ENCODE assay signal across 8 mouse cellular contexts in genomic region chr10:128805092-128806000, GRCm38 (mm10). TPM values are rescaled to one million over a fixed set of nuclear protein-coding genes. Genes with fewer than 3 reads are reported as not detected.
DNase-seq lines count a peak whose midpoint lies in the region; ATAC-seq and TF ChIP-seq lines count a peak whose summit lies in the region.

No protein-coding gene starts in this region.

- H3K27me3 ChIP-seq in hindbrain, postnatal 0 days (ENCODE audit: insufficient read depth, low read length) = no peaks in the 10 kb centered on the region
- no peaks in the 10 kb centered on the region for H3K27me3 ChIP-seq in megakaryocyte, embryonic 14.5 days (replicated peaks)

- H3K4me1 ChIP-seq in hindbrain, postnatal 0 days (ENCODE audit: insufficient read depth, low read length) = peaks cover 41% of the 10 kb centered on the region
- peaks cover 66% of the 10 kb centered on the region for H3K4me1 ChIP-seq in megakaryocyte, embryonic 14.5 days

- peak overlapping the region; percentile 92 for H3K4me2 ChIP-seq in hindbrain, postnatal 0 days (ENCODE audit: low read depth, low read length)

- WGBS in hindbrain, postnatal 0 days = under 1% methylated on average over 63 of the region's 70 CpGs

- peak overlapping the region; percentile 98 for H3K27ac ChIP-seq in hindbrain, postnatal 0 days
- peak overlapping the region; percentile 97 for H3K27ac ChIP-seq in left cerebral cortex, adult 2 months

- intact Hi-C loops in left cerebral cortex, adult 2 months (cut with DNase I) = no loop called here

- ATAC-seq in hindbrain, postnatal 0 days = peak; percentile 94

- H3K9me3 ChIP-seq in hindbrain, postnatal 0 days (ENCODE audit: low read length) = no peaks in the 10 kb centered on the region
- H3K9me3 ChIP-seq in megakaryocyte, embryonic 14.5 days = no peaks in the 10 kb centered on the region

- peak overlapping the region; percentile 86 for H3K9ac ChIP-seq in hindbrain, postnatal 0 days (replicated peaks; ENCODE audit: low read length)

- TF ChIP-seq CTCF in hindbrain, postnatal 0 days (IDR thresholded peaks at IDR 0.05; ENCODE audit: low read depth) = peak; percentile 46
- TF ChIP-seq CTCF in left cerebral cortex, adult 2 months (IDR thresholded peaks at IDR 0.05) = peak; percentile 15

- H3K4me3 ChIP-seq in hindbrain, postnatal 0 days (ENCODE audit: low read length) = peak overlapping the region; percentile 84
- H3K4me3 ChIP-seq in left cerebral cortex, adult 2 months = peak overlapping the region; percentile 86
- peak overlapping the region; percentile 100 for H3K4me3 ChIP-seq in megakaryocyte, embryonic 14.5 days (replicated peaks)

- peaks cover 2% of the 10 kb centered on the region; the same call in 1 of the 2 replicates for H3K36me3 ChIP-seq in hindbrain, postnatal 0 days (ENCODE audit: insufficient read depth, low read length)
- peaks cover 68% of the 10 kb centered on the region for H3K36me3 ChIP-seq in megakaryocyte, embryonic 14.5 days (replicated peaks; ENCODE audit: low read length)

- DNase-seq in WW6 (ENCODE audit: low read depth, low spot score) = peak; percentile 89
- peak; percentile 86 to 94 for DNase-seq in cerebellum, postnatal 4 days (ENCODE audit: low spot score in 2 of 2)
- DNase-seq in gastrocnemius, adult 18-20 months (ENCODE audit: low spot score) = peak; percentile 96
- DNase-seq in hindbrain, postnatal 0 days (ENCODE audit: low spot score) = peak; percentile 99
- peak; percentile 91 to 94 for DNase-seq in left cerebral cortex, adult 2 months (ENCODE audit: extremely low spot score in 1 of 2, low spot score in 2 of 2)
- DNase-seq in right cerebral cortex, postnatal 10 days (ENCODE audit: low spot score in 2 of 2) = peak; percentile 97 to 98
- DNase-seq in urinary bladder, postnatal 25 days (ENCODE audit: low spot score) = peak; percentile 92

RNA-seq across cellular contexts. Expression of gene Tmem198b, which starts 1.2 kb away (rescaled TPM):
- total RNA-seq in gastrocnemius, adult 18-20 months (2021) = 1 to 10 TPM; 2.1 to 2.3 TPM
- 26.5 and 27.3 TPM in 2 replicates for total RNA-seq in hindbrain, postnatal 0 days (2014; rRNA removed)
- polyA plus RNA-seq in hindbrain, postnatal 0 days (2015; fragmentation: Nextera tagmentation; extraction: Ambion mirVana) = 18.8 and 18.9 TPM in 2 replicates
- 10 to 100 TPM in 1 of 2 experiments, 1 to 10 TPM in 1; 7.9 to 10.3 TPM for total RNA-seq in left cerebral cortex, adult 2 months (2021)
- polyA plus RNA-seq in megakaryocyte, embryonic 14.5 days (2012; ENCODE audit: insufficient read depth, low replicate concordance) = 0.95 and 2.0 TPM in 2 replicates

RNA-seq across cellular contexts. Expression of gene Dnajc14, which starts 1.5 kb away (rescaled TPM):
- total RNA-seq in gastrocnemius, adult 18-20 months (2021) = 10 to 100 TPM; 20.8 to 25.4 TPM
- 28.6 and 30.9 TPM in 2 replicates for total RNA-seq in hindbrain, postnatal 0 days (2014; rRNA removed)
- polyA plus RNA-seq in hindbrain, postnatal 0 days (2015; fragmentation: Nextera tagmentation; extraction: Ambion mirVana) = 32.7 and 37.0 TPM in 2 replicates
- 10 to 100 TPM; 62.3 TPM for total RNA-seq in left cerebral cortex, adult 2 months (2021)
- 13.4 and 18.2 TPM in 2 replicates for polyA plus RNA-seq in megakaryocyte, embryonic 14.5 days (2012; ENCODE audit: insufficient read depth, low replicate concordance)

RNA-seq across cellular contexts. Expression of gene Sarnp, which starts 11.8 kb away (rescaled TPM):
- total RNA-seq in gastrocnemius, adult 18-20 months (2021) = 10 to 100 TPM; 26.1 to 30.7 TPM
- total RNA-seq in hindbrain, postnatal 0 days (2014; rRNA removed) = 19.4 and 24.3 TPM in 2 replicates
- 126 and 143 TPM in 2 replicates for polyA plus RNA-seq in hindbrain, postnatal 0 days (2015; fragmentation: Nextera tagmentation; extraction: Ambion mirVana)
- 10 to 100 TPM; 33.0 to 33.6 TPM for total RNA-seq in left cerebral cortex, adult 2 months (2021)
- 13.5 TPM in 1 of 2 replicates, not detected in the other for polyA plus RNA-seq in megakaryocyte, embryonic 14.5 days (2012; ENCODE audit: insufficient read depth, low replicate concordance)

RNA-seq across cellular contexts. Expression of gene Mmp19, which starts 14.6 kb away (rescaled TPM):
- total RNA-seq in gastrocnemius, adult 18-20 months (2021) = 1 to 10 TPM; 1.1 to 1.9 TPM
- 0.52 and 2.8 TPM in 2 replicates for total RNA-seq in hindbrain, postnatal 0 days (2014; rRNA removed)
- 0.59 and 0.61 TPM in 2 replicates for polyA plus RNA-seq in hindbrain, postnatal 0 days (2015; fragmentation: Nextera tagmentation; extraction: Ambion mirVana)
- total RNA-seq in left cerebral cortex, adult 2 months (2021) = under 1 TPM; 0.48 to 0.63 TPM
- 3.4 TPM in 1 of 2 replicates, not detected in the other for polyA plus RNA-seq in megakaryocyte, embryonic 14.5 days (2012; ENCODE audit: insufficient read depth, low replicate concordance)

RNA-seq across cellular contexts. Expression of gene Ormdl2, which starts 16.1 kb away (rescaled TPM):
- total RNA-seq in gastrocnemius, adult 18-20 months (2021) = 1 to 10 TPM; 3.1 to 3.8 TPM
- 12.0 and 23.1 TPM in 2 replicates for total RNA-seq in hindbrain, postnatal 0 days (2014; rRNA removed)
- 23.8 and 24.8 TPM in 2 replicates for polyA plus RNA-seq in hindbrain, postnatal 0 days (2015; fragmentation: Nextera tagmentation; extraction: Ambion mirVana)
- 1 to 10 TPM; 7.9 to 9.0 TPM for total RNA-seq in left cerebral cortex, adult 2 months (2021)
- polyA plus RNA-seq in megakaryocyte, embryonic 14.5 days (2012; ENCODE audit: insufficient read depth, low replicate concordance) = 13.9 TPM in 1 of 2 replicates, not detected in the other

Comparison
In these comparisons a context has a peak if more than half of its experiments do, and no peak if none do; other contexts are left out.
1. Peak in every context shown above with its lines: DNase-seq, ATAC-seq, H3K4me3 ChIP-seq and H3K27ac ChIP-seq.